Mouse (Mus musculus) thymus, postnatal 36 days (tissue): ENCODE measurements around the gene Prss45.
"Not testable (repeated sequence)": the region's sequence is repeated elsewhere in the genome, so short reads cannot be mapped to it uniquely, and the experiment has no call there.

Experiments
- DNase-seq, 2 experiments: peaks; one replicate each; pipeline ENCODE4 v3.0.0; 2022; ENCODE audit warnings: mixed read lengths in 2 of 2

Gene Prss45

GRCm38 (mm10) chr9:110834411-110834810 lies at the start of gene Prss45:
Prss45 (plus strand) TSS chr9:110834588.
- DNase-seq: no peak

- no peak for DNase-seq
Measured at GRCm38 (mm10) chr9:110788169-110788568, 46.2 kb upstream of the Prss45 start.

- DNase-seq: no peak
Measured at GRCm38 (mm10) chr9:110790462-110790861, 43.9 kb upstream of the Prss45 start.

- no peak for DNase-seq
Measured at GRCm38 (mm10) chr9:110797013-110797412, 37.4 kb upstream of the Prss45 start.

- no peak for DNase-seq
Measured at GRCm38 (mm10) chr9:110797866-110798265, 36.5 kb upstream of the Prss45 start, which contains the start of gene Prss42. Prss42 (plus strand) TSS chr9:110798166.

GRCm38 (mm10) chr9:110800834-110801479 lies 33.4 kb upstream of the Prss45 start:
- DNase-seq: no peak

GRCm38 (mm10) chr9:110803294-110803693 lies 31.1 kb upstream of the Prss45 start:
- DNase-seq: no peak

- DNase-seq: no peak
Measured at GRCm38 (mm10) chr9:110810051-110810450, 24.3 kb upstream of the Prss45 start.

GRCm38 (mm10) chr9:110813789-110814188 lies 20.6 kb upstream of the Prss45 start, which contains the start of gene Prss44:
Prss44 (plus strand) TSS chr9:110813994.
- DNase-seq: no peak

- DNase-seq: not testable (repeated sequence)
Measured at GRCm38 (mm10) chr9:110820546-110820945, 13.8 kb upstream of the Prss45 start.

GRCm38 (mm10) chr9:110821436-110821835 lies 13.0 kb upstream of the Prss45 start:
- no peak for DNase-seq

- DNase-seq: no peak
Measured at GRCm38 (mm10) chr9:110825426-110825825, 9.0 kb upstream of the Prss45 start.

- DNase-seq: no peak
Measured at GRCm38 (mm10) chr9:110825832-110826231, 8.6 kb upstream of the Prss45 start.

- no peak for DNase-seq
Measured at GRCm38 (mm10) chr9:110826390-110826789, 8.0 kb upstream of the Prss45 start, which contains the start of gene Prss43. Prss43 (plus strand) TSS chr9:110826690.

- DNase-seq: peak in 1 of 2 experiments; percentile 24
Measured at GRCm38 (mm10) chr9:110833021-110833420, 1.4 kb upstream of the Prss45 start.

GRCm38 (mm10) chr9:110834961-110835360 lies 573 bp downstream of the Prss45 start:
- no peak for DNase-seq

GRCm38 (mm10) chr9:110836112-110836511 lies 1.7 kb downstream of the Prss45 start:
- DNase-seq: no peak

GRCm38 (mm10) chr9:110840905-110841304 lies 6.5 kb downstream of the Prss45 start:
- DNase-seq: no peak

GRCm38 (mm10) chr9:110841438-110841837 lies 7.0 kb downstream of the Prss45 start:
- no peak for DNase-seq

GRCm38 (mm10) chr9:110844206-110844605 lies 9.8 kb downstream of the Prss45 start, which contains the start of gene Prss46:
Prss46 (plus strand) TSS chr9:110844506.
- DNase-seq: no peak

- no peak for DNase-seq
Measured at GRCm38 (mm10) chr9:110849162-110849561, 14.8 kb downstream of the Prss45 start.

GRCm38 (mm10) chr9:110855903-110856302 lies 21.5 kb downstream of the Prss45 start:
- no peak for DNase-seq

GRCm38 (mm10) chr9:110856920-110857319 lies 22.5 kb downstream of the Prss45 start:
- peak in 1 of 2 experiments; percentile 42 for DNase-seq

- peak in 1 of 2 experiments; percentile 37 for DNase-seq
Measured at GRCm38 (mm10) chr9:110857781-110858472, 23.5 kb downstream of the Prss45 start, which contains the start of gene Prss50. Prss50 (plus strand) TSS chr9:110857967.
